Mouse (Mus musculus): ENCODE data around the gene Tbc1d4.

Gene Tbc1d4

GRCm38 (mm10) chr14:101428805-101429516, 180.0 kb downstream of the Tbc1d4 start:
- no peak for DNase-seq (ENCODE audit: low spot score in 2 of 2)

- no peak for DNase-seq (ENCODE audit: low spot score in 2 of 2)
These were observed 191.3 kb downstream of the Tbc1d4 start for GRCm38 (mm10) chr14:101417679-101418078.
